Mouse (Mus musculus) MEL (cell line): ENCODE measurements around the gene Psme2.

Experiments
- ETS1 ChIP-seq: IDR thresholded peaks from 2 replicates; pipeline ENCODE4 v1.6.1; 2012; ENCODE audit warnings: low read depth, mild to moderate bottlenecking, inconsistent platforms, low read length, improper control_type of control experiment, moderate library complexity
- GABPA ChIP-seq: IDR thresholded peaks from 2 replicates; pipeline ENCODE4 v1.6.1; 2012; ENCODE audit warnings: low read depth, mild to moderate bottlenecking, inconsistent platforms, low read length, improper control_type of control experiment, moderate library complexity
- MAFK ChIP-seq: IDR thresholded peaks from 2 replicates; pipeline ENCODE4 v1.6.1; 2011; ENCODE audit warnings: low read depth, mild to moderate bottlenecking, low read length, improper control_type of control experiment, borderline replicate concordance
- MAX ChIP-seq: IDR thresholded peaks from 2 replicates; pipeline ENCODE4 v1.6.1; 2011; ENCODE audit warnings: low read length, improper control_type of control experiment
- MAZ ChIP-seq: IDR thresholded peaks from 2 replicates; pipeline ENCODE4 v1.6.1; 2012; ENCODE audit warnings: low read depth, mild to moderate bottlenecking, inconsistent platforms, low read length, improper control_type of control experiment
- POLR2A ChIP-seq, 2 experiments: IDR thresholded peaks; 2 replicates each; pipeline ENCODE4 v1.6.1; 2011 to 2012; ENCODE audit warnings: low read length in 2 of 2, mild to moderate bottlenecking in 2 of 2, control low read depth in 1 of 2, improper control_type of control experiment in 1 of 2, low read depth in 1 of 2, moderate library complexity in 1 of 2; ENCODE audit not compliant: control insufficient read depth in 1 of 2, insufficient read depth in 1 of 2, poor library complexity in 1 of 2
- POLR2AphosphoS2 ChIP-seq: IDR thresholded peaks from 2 replicates; pipeline ENCODE4 v1.6.1; 2011; ENCODE audit warnings: low read length, improper control_type of control experiment
- TAL1 ChIP-seq: IDR thresholded peaks from 2 replicates; pipeline ENCODE4 v1.6.1; 2012; ENCODE audit warnings: mild to moderate bottlenecking, inconsistent platforms, low read length, moderate library complexity, mixed read lengths
- ZMIZ1 ChIP-seq: IDR thresholded peaks from 2 replicates; pipeline ENCODE4 v1.6.1; 2012; ENCODE audit warnings: low read depth, mild to moderate bottlenecking, inconsistent platforms, low read length, improper control_type of control experiment, moderate library complexity
- ZNF384 ChIP-seq: IDR thresholded peaks from 2 replicates; pipeline ENCODE4 v1.6.1; 2012; ENCODE audit warnings: low read depth, mild to moderate bottlenecking, inconsistent platforms, low read length, improper control_type of control experiment

- TF ChIP-seq ETS1 (no peak), MAZ (no peak), POLR2A (IDR thresholded peaks at IDR 0.05; ENCODE audit: control insufficient read depth in 1 of 2, insufficient read depth in 1 of 2, low read depth in 1 of 2, low read length in 2 of 2, poor library complexity in 1 of 2) (no peak), ZNF384 (no peak), POLR2AphosphoS2 (no peak), ZMIZ1 (no peak), GABPA (no peak), TAL1 (no peak), MAFK (no peak), MAX (no peak)
Measured at GRCm38 (mm10) chr14:55563249-55563648, 27.7 kb downstream of the Psme2 start.
